Mouse (Mus musculus) embryonic fibroblast, embryonic 13.5 days (primary cell): ENCODE measurements around the gene Slf2.

ENCODE experiments used
- CTCF ChIP-seq: IDR thresholded peaks from 2 replicates; pipeline ENCODE4 v1.5.1; 2011; ENCODE audit warnings: mild to moderate bottlenecking, control low read depth, low read length, moderate library complexity, borderline replicate concordance; ENCODE audit not compliant: insufficient read depth
- POLR2A ChIP-seq: IDR thresholded peaks from 2 replicates; pipeline ENCODE4 v1.6.1; 2011; ENCODE audit warnings: low read depth, mild to moderate bottlenecking, control low read depth, low read length, moderate library complexity

DNA sequence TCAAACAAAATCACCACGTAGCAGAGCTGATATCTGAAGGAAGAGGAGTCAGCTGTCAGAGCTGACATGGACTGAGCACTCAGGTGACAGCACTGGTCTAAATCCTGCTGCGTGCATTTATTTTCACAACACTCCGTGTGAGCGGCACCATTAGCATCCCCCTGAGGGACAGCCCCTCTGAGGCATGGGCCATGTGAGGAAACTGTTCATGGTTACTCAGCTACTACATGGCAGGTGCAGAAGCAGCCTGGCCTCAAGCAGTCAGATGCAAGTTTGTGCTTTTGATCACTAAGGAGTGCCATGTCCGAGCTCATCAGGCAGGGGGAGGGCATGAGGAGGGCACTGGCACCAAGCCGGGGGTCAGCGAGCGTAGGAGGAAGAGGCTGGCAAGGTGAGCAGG, 68.7 kb downstream of the Slf2 start:
- no peak for TF ChIP-seq CTCF
- no peak for TF ChIP-seq POLR2A
